Comparison of ENCODE assay signal across 23 mouse cellular contexts in the genomic region with DNA sequence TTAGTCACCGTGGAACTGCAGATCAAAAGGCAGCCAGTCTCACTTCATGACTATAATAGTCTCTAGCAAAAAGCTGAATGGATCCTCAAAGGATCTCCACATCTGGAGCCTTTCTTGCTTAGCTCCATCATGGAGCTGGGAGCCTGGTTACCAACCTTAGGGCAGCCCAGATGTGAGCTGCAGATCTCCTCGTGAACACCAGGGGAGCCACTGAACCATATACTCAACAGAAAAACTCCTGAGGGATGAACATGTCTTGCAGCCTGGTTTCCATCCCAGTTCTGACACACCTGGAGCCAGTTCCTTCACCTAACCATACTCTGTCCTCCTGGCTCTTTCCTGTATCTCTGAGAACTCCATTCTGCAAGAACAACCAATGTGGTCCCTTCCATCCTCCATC. TPM values are rescaled to one million over a fixed set of nuclear protein-coding genes. Genes with fewer than 3 reads are reported as not detected.
"Had no signal": no experiment of that assay in that cellular context is flagged by ENCODE, and none has a peak within 500 bp of the region (broad histone marks: within the 10 kb centered on the region; RNA-seq: fewer than 3 reads in every experiment).

No protein-coding gene starts in this region.

- H3K36me3 ChIP-seq: limb, embryonic 12.5 days; limb, embryonic 15.5 days; liver, embryonic 12.5 days had no signal

- ATAC-seq: liver, embryonic 12.5 days had no signal

- H3K4me3 ChIP-seq: limb, embryonic 12.5 days; limb, embryonic 15.5 days; liver, embryonic 12.5 days had no signal

- H3K4me2 ChIP-seq: limb, embryonic 12.5 days; limb, embryonic 15.5 days; liver, embryonic 12.5 days; midbrain, embryonic 11.5 days had no signal

- H3K9me3 ChIP-seq: limb, embryonic 12.5 days; limb, embryonic 15.5 days; liver, embryonic 12.5 days had no signal

- H3K9ac ChIP-seq: limb, embryonic 12.5 days; limb, embryonic 15.5 days; liver, embryonic 12.5 days had no signal

- H3K4me1 ChIP-seq: limb, embryonic 12.5 days; limb, embryonic 15.5 days; liver, embryonic 12.5 days had no signal

- H3K27ac ChIP-seq: limb, embryonic 12.5 days; limb, embryonic 15.5 days; liver, embryonic 12.5 days had no signal

- DNase-seq: kidney, postnatal 14 days; kidney, postnatal 4 days; left cerebral cortex, postnatal 4 days; lung, adult 2 months; lung, postnatal 14 days; lung, postnatal 4 days; midbrain, embryonic 14.5 days; right cerebral cortex, adult 18-20 months; right cerebral cortex, postnatal 14 days; right cerebral cortex, postnatal 4 days; thymus, postnatal 36 days had no signal

- H3K27me3 ChIP-seq: limb, embryonic 12.5 days; limb, embryonic 15.5 days; liver, embryonic 12.5 days had no signal

RNA-seq across cellular contexts. Expression of a gene that starts 0.9 kb away (rescaled TPM):
- polyA plus RNA-seq: limb, embryonic 12.5 days; lung, embryonic 16.5 days; midbrain, embryonic 11.5 days; midbrain, embryonic 14.5 days; neural tube, embryonic 11.5 days; stomach, embryonic 14.5 days; urinary bladder, adult 2 months had no signal

RNA-seq across cellular contexts. Expression of a gene that starts 16.0 kb away (rescaled TPM):
- polyA plus RNA-seq: limb, embryonic 12.5 days; midbrain, embryonic 11.5 days; neural tube, embryonic 11.5 days had no signal

RNA-seq across cellular contexts. Expression of a gene that starts 49.4 kb away (rescaled TPM):
- polyA plus RNA-seq: kidney, embryonic 16.5 days; limb, embryonic 12.5 days; limb, embryonic 15.5 days; liver, embryonic 12.5 days; liver, embryonic 16.5 days; lung, adult 2 months; lung, embryonic 16.5 days; midbrain, embryonic 11.5 days; midbrain, embryonic 14.5 days; midbrain, postnatal 0 days; neural tube, embryonic 11.5 days; neural tube, embryonic 14.5 days; stomach, embryonic 14.5 days; urinary bladder, adult 2 months had no signal
